Mouse (Mus musculus) intestine, postnatal 0 days (tissue): ENCODE data around the gene Fam135a. TPM values are rescaled to one million over a fixed set of nuclear protein-coding genes. Genes with fewer than 3 reads are reported as not detected.

Experiments
- ATAC-seq: fragments of 200-750 bp; cut with Nextera tagmentation; 2 replicates; pipeline ENCODE4 v1.8.0; 2017; ENCODE audit warnings: mild to moderate bottlenecking, moderate TSS enrichment, moderate library complexity
- H3K27ac ChIP-seq: fragments of 300-500 bp; sonication (generic); 2 replicates; pipeline ENCODE4 v1.5.1; 2014; ENCODE audit warnings: mild to moderate bottlenecking, low read depth, low read length, moderate library complexity
- H3K27me3 ChIP-seq: fragments of 300-500 bp; sonication (generic); replicated peaks from 2 replicates; pipeline ENCODE4 v1.6.1; 2014; ENCODE audit warnings: low read length, mixed read lengths; ENCODE audit not compliant: control insufficient read depth, insufficient read depth
- H3K36me3 ChIP-seq: fragments of 300-500 bp; sonication (generic); 2 replicates; pipeline ENCODE4 v1.6.1; 2014; ENCODE audit warnings: mild to moderate bottlenecking, moderate library complexity; ENCODE audit not compliant: control insufficient read depth, insufficient read depth
- H3K4me1 ChIP-seq: fragments of 300-500 bp; sonication (generic); replicated peaks from 2 replicates; pipeline ENCODE4 v1.6.1; 2014; ENCODE audit warnings: antibody characterized with exemption, low read length, mixed read lengths; ENCODE audit not compliant: control insufficient read depth, insufficient read depth
- H3K4me2 ChIP-seq: fragments of 300-500 bp; sonication (generic); replicated peaks from 2 replicates; pipeline ENCODE4 v1.6.1; 2014; ENCODE audit warnings: low read depth, mild to moderate bottlenecking, moderate library complexity
- H3K4me3 ChIP-seq: fragments of 300-500 bp; sonication (generic); 2 replicates; pipeline ENCODE4 v1.5.1; 2014; ENCODE audit warnings: low read depth, low read length
- H3K9ac ChIP-seq: fragments of 300-500 bp; sonication (generic); 2 replicates; pipeline ENCODE4 v1.6.1; 2014; ENCODE audit warnings: mild to moderate bottlenecking, low read depth, low read length
- H3K9me3 ChIP-seq: fragments of 300-500 bp; sonication (generic); 2 replicates; pipeline ENCODE4 v1.6.1; 2016; ENCODE audit warnings: mixed run types; ENCODE audit not compliant: control insufficient read depth
- CTCF ChIP-seq: sonication (generic); IDR thresholded peaks from 2 replicates; pipeline ENCODE4 v1.5.1; 2016; ENCODE audit warnings: low read depth, mild to moderate bottlenecking, control low read depth, antibody characterized with exemption, moderate library complexity
- WGBS: fragments of 180-500 bp; shearing (Covaris S2); extraction: QIAGEN DNeasy Blood & Tissue Kit; methylation state at CpG from one replicate; pipeline ENCODE4 v1.1.7; 2014; 5-methylcytosine and 5-hydroxymethylcytosine counted together
- polyA plus RNA-seq: library from polyadenylated mRNA; unstranded; fragments of >200 nt; fragmentation: Nextera tagmentation; extraction: Ambion mirVana; gene quantifications from 2 replicates; pipeline ENCODE4 v1.2.1, GENCODE M21; 2015

Gene Fam135a
- polyA plus RNA-seq, 1 experiment from 2014 or later, result 20.8 TPM

DNA sequence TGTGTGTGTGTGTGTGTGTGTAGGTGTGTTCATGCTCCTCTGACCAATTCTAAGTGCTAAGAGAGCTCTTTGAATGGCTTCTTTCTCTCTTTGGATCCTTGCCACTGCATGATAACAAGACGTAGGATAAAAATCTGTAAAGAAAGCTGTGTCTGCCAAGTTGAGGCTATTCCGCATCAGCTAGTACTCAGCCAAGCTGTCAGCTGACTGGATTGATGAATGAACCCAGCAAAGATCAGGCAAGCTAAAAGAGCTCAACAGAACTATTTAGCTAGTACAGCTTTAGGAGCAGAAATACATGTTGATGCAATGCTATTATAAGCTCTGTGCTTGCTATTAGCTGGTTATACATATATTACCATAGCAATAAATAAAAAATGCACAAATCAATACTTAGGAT is 25.7 kb downstream of the Fam135a start:
- TF ChIP-seq CTCF, result no peak
- H3K4me2 ChIP-seq, result no peak overlapping the region
- ATAC-seq, result no peak
- H3K4me3 ChIP-seq, result no peak overlapping the region
- H3K9me3 ChIP-seq, result no peaks in the 10 kb centered on the region
- no peaks in the 10 kb centered on the region for H3K4me1 ChIP-seq
- 34% methylated on average over 2 of the region's 2 CpGs for WGBS
- no peak overlapping the region for H3K9ac ChIP-seq
- H3K27me3 ChIP-seq, result no peaks in the 10 kb centered on the region
- H3K36me3 ChIP-seq, result peaks cover 5% of the 10 kb centered on the region; the same call in 1 of the 2 replicates
- no peak overlapping the region for H3K27ac ChIP-seq

DNA sequence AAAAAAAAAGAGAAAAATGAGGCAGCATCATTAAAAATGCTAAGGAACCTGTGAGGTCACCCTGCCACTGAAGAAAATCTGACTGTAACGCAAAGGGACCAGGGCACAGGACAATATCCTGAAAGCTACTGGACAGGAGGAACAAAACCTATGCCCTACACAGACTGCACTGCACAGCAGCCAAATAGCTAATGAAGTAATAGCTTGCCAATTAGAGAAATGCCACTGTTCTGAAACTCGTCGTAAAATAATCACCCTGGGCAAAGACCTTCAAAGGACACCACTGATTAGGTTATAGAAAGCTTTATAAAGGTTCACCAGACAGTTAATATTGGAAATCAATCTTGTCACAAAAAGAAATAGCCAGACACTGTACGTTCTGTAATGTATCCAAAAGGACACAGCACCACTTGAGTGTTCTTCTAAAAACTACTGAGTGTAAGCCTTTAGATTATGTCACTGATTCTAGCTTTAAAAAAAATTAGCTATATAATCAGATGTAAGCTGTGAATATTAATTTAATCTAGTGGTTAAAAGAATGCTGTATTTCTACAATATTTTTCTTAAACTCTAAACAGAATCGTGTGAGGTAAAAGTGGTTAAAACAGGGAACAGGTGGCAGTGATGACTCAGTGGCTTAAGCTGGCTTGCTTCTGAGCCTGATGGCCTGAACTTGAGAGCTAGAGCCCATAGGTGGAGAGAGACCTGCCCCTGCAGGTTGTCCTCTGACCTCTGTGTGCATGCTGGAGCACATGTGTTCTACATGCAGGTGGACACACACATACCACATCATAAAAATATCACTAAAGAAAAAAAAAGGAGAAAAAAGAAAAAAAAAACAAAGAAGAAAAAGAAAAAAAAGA is 26.5 kb downstream of the Fam135a start:
- WGBS, result 71% methylated on average over 5 of the region's 5 CpGs

DNA sequence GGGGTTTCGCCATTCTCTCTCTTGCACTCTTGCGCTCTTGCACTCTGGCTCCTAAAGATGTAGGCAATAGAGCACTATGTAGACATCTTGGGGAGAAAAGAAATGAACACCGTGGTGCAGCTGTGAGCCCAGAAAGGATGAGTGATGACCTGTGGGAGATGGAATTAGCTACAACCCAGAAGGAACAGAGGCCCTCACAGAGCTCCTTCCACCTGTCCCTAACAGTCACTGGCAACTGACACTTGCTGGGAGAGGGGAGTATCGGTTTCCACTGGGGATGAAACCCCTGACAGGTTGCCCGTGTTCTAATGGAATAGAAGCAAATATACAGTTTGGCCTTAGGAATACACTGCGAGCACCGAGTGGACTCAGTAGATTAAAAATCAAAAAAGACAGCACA is 31.3 kb downstream of the Fam135a start:
- Histone ChIP-seq H3K4me1 (no peaks in the 10 kb centered on the region), H3K4me3 (no peak overlapping the region), H3K27me3 (no peaks in the 10 kb centered on the region), H3K9me3 (no peaks in the 10 kb centered on the region), H3K9ac (no peak overlapping the region), H3K4me2 (no peak overlapping the region), H3K27ac (no peak overlapping the region), H3K36me3 (peaks cover 9% of the 10 kb centered on the region; the same call in 1 of the 2 replicates)
- no peak for TF ChIP-seq CTCF
- 97% methylated on average over 7 of the region's 7 CpGs for WGBS
- ATAC-seq, result no peak

More for the DNA sequence above, 26.5 kb downstream of the Fam135a start:
- Histone ChIP-seq H3K9me3 (no peaks in the 10 kb centered on the region), H3K36me3 (peaks cover 8% of the 10 kb centered on the region; the same call in 1 of the 2 replicates), H3K9ac (no peak overlapping the region), H3K27ac (no peak overlapping the region), H3K4me2 (no peak overlapping the region), H3K27me3 (no peaks in the 10 kb centered on the region), H3K4me1 (no peaks in the 10 kb centered on the region), H3K4me3 (no peak overlapping the region)
- no peak for TF ChIP-seq CTCF
- no peak for ATAC-seq

DNA sequence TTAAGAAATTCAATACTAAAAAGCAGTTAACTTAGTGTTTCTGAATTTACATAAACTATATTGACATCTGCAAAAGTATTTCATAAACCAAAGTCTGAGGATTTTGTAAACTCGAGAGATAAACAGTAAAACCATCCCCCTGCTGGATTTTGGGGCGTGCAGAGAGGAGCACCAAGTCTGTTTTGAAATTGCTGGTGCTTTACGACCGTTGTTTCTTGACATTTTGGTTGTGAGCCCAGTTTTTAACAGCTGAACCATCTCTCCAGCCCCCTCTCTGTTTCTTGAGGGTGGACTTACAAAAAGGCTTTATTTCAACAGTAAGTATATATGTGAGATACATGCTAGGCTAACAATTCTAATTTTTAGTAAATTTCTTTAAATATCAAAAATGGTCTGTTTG is 33.4 kb downstream of the Fam135a start:
- ATAC-seq, result no peak
- 76% methylated on average over 4 of the region's 4 CpGs for WGBS
- H3K27ac ChIP-seq, result no peak overlapping the region
- no peaks in the 10 kb centered on the region for H3K27me3 ChIP-seq
- no peak for TF ChIP-seq CTCF
- H3K4me2 ChIP-seq, result no peak overlapping the region
- no peak overlapping the region for H3K4me3 ChIP-seq
- H3K36me3 ChIP-seq, result peaks cover 4% of the 10 kb centered on the region; the same call in 1 of the 2 replicates
- H3K4me1 ChIP-seq, result no peaks in the 10 kb centered on the region
- H3K9ac ChIP-seq, result no peak overlapping the region
- no peaks in the 10 kb centered on the region for H3K9me3 ChIP-seq

DNA sequence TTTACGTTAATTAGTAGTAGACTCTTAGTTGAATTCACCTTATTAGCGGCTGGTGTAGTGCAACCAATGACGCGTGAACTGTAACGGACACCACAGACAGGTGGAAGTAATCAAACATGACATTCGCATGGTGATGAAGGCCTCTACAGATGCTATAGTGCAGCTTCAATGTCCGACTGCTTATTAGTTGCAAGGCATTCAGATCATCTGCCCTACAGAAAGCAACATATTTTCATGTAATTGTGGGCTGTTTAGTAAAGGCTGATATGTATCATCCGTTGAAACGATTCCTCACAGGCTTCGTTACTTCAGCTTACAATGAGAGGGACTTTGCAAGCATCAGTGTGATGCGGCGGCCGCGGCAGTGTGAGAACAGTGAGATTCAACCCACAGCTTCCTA is 44.4 kb downstream of the Fam135a start:
- no peak for TF ChIP-seq CTCF
- H3K4me2 ChIP-seq, result no peak overlapping the region
- 95% methylated on average over 14 of the region's 14 CpGs for WGBS

DNA sequence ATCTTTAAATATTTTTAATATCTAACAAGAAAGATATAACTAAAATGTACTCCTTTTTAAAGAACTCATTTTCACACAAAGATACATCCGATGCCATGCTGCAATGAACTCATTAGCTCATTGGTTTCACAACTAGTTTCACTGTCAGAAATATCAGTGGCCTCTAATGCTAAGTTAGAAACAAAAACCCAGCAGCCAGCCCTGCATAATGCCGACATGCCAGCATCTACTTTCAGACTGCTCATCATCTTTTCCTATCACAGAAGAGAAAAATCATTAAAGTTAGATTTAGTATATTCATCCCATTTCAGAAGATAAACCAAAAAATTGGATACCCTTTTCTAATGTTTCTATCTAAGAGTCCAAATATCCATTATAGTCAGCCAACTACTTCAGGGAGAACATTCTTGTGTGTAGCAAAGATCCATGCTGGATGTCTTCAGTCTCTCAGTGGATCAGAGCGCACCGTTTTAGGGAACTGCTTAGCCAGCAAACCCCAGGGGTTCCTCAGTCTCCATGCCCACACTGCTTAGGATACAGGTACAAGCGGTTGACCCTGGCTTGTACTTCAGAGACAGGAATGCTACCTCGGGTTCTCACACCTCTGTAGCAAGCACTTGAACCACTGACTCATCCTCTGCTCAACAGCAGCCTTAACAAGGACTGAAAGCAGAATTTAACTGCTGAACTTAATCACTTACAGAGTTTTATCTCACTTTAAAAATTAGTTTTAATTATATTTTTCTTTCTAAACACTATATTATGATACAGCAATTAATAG is 53.2 kb downstream of the Fam135a start:
- WGBS, result 82% methylated on average over 6 of the region's 6 CpGs
- no peak for TF ChIP-seq CTCF

More for the DNA sequence above, 44.4 kb downstream of the Fam135a start:
- Histone ChIP-seq H3K9me3 (no peaks in the 10 kb centered on the region), H3K4me3 (no peak overlapping the region), H3K36me3 (peaks cover 32% of the 10 kb centered on the region), H3K27me3 (no peaks in the 10 kb centered on the region), H3K9ac (no peak overlapping the region), H3K4me1 (no peaks in the 10 kb centered on the region), H3K27ac (no peak overlapping the region)
- no peak for ATAC-seq

More for the DNA sequence above, 53.2 kb downstream of the Fam135a start:
- peaks cover 14% of the 10 kb centered on the region for H3K36me3 ChIP-seq
- no peaks in the 10 kb centered on the region for H3K27me3 ChIP-seq
- H3K9ac ChIP-seq, result no peak overlapping the region
- H3K9me3 ChIP-seq, result no peaks in the 10 kb centered on the region
- no peaks in the 10 kb centered on the region for H3K4me1 ChIP-seq
- no peak overlapping the region for H3K4me2 ChIP-seq
- H3K27ac ChIP-seq, result no peak overlapping the region
- H3K4me3 ChIP-seq, result no peak overlapping the region
- no peak for ATAC-seq
